Mouse (Mus musculus) C2C12 (cell line): ENCODE data around the gene Sypl2.
A peak's percentile ranks its signal among the peaks of the same experiment; 100 is the strongest.

Experiments used
- CEBPB ChIP-seq: IDR thresholded peaks from one replicate; pipeline ENCODE4 v1.6.1; 2011; ENCODE audit warnings: low read depth, mild to moderate bottlenecking, control low read depth, moderate library complexity
- CTCF ChIP-seq: IDR thresholded peaks from one replicate; pipeline ENCODE4 v1.5.1; 2011; ENCODE audit not compliant: control insufficient read depth, insufficient read depth, insufficient read length
- MAX ChIP-seq: IDR thresholded peaks from one replicate; pipeline ENCODE4 v1.6.1; 2011; ENCODE audit warnings: mild to moderate bottlenecking, control low read depth
- MYOD1 ChIP-seq: IDR thresholded peaks from one replicate; pipeline ENCODE4 v1.6.1; 2011; ENCODE audit warnings: low read depth; ENCODE audit not compliant: control insufficient read depth, insufficient read length
- MYOG ChIP-seq: IDR thresholded peaks from one replicate; pipeline ENCODE4 v1.6.1; 2011; ENCODE audit not compliant: control insufficient read depth, insufficient read length; ENCODE audit errors: extremely low read depth
- USF1 ChIP-seq: IDR thresholded peaks from one replicate; pipeline ENCODE4 v1.6.1; 2011; ENCODE audit warnings: low read depth, mild to moderate bottlenecking, control low read depth, moderate library complexity

DNA sequence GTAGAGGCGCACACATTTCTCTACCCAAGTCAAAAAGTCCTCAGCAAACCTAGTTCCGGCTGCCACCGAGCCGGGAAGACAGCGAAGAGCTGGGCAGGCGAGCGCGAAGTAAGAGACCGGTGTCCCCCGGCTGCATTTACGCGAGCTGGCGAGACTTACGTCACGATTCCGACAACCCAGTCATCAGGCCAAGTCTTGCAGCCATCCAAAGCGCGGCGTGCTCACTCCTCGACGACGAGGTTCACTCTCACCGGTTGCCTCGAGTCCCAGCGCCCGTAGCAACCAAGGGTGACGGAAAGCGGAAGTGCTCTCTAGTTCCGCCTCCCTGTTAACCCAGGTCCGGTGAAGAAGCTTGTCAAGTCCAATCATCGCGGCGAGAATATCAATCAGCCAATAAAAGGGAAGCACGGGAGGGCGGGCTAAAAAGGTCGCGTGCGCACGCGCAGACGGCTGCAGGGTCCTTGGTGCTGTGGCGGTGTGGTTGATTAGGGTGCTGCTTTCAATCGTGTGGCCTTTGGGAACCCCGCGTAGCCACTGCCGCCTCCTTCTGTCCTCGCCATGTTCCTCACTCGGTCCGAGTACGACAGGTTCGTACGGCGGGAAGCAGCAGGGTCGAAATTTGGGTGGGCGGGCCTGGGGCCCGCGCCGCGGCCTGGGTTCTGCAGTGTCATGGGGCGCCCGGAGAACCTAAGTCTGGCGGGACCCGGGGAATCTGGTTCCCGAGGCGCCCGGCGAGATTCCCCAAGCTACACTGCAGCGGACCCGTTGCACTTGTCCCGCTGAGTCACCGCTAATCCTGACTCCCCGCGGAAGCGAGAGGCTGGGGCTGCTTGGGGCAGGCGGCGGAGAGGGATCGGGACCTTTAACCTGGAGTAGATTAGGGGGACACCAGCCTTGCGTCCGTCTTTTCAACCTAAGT, 30.5 kb upstream of the Sypl2 start, which contains the start of gene Psma5:
- TF ChIP-seq CTCF (no peak), MAX (peak; percentile 94), USF1 (no peak), CEBPB (no peak), MYOD1 (no peak), MYOG (no peak)
